Mouse (Mus musculus) cerebellum, postnatal 25 days (tissue): ENCODE results near the gene Pdzd2.
A peak's percentile ranks its signal among the peaks of the same experiment; 100 is the strongest.

Experiments
- DNase-seq, 2 experiments: peaks; one replicate each; pipeline ENCODE4 v3.0.0; 2021; ENCODE audit warnings: mixed read lengths in 2 of 2

Pdzd2 gene

GRCm38 (mm10) chr15:12427818-12428217, 311.9 kb downstream of the Pdzd2 start:
- DNase-seq: no peak

- DNase-seq: no peak
Observed at GRCm38 (mm10) chr15:12426342-12426741, 313.4 kb downstream of the Pdzd2 start.

GRCm38 (mm10) chr15:12425049-12425627, 314.6 kb downstream of the Pdzd2 start:
- DNase-seq: no peak

- no peak for DNase-seq
Observed at GRCm38 (mm10) chr15:12424187-12424586, 315.5 kb downstream of the Pdzd2 start.

GRCm38 (mm10) chr15:12420915-12421314, 318.8 kb downstream of the Pdzd2 start:
- DNase-seq: no peak

- DNase-seq: no peak
Observed at GRCm38 (mm10) chr15:12420376-12420775, 319.3 kb downstream of the Pdzd2 start.

GRCm38 (mm10) chr15:12419446-12419845, 320.3 kb downstream of the Pdzd2 start:
- DNase-seq: no peak

- DNase-seq: no peak
Observed at GRCm38 (mm10) chr15:12415536-12416200, 324.1 kb downstream of the Pdzd2 start.

GRCm38 (mm10) chr15:12414696-12415095, 325.0 kb downstream of the Pdzd2 start:
- no peak for DNase-seq

- no peak for DNase-seq
Observed at GRCm38 (mm10) chr15:12408205-12408604, 331.5 kb downstream of the Pdzd2 start.

GRCm38 (mm10) chr15:12405592-12405991, 334.1 kb downstream of the Pdzd2 start:
- DNase-seq: no peak

- DNase-seq: no peak
Observed at GRCm38 (mm10) chr15:12397032-12397431, 342.7 kb downstream of the Pdzd2 start.

GRCm38 (mm10) chr15:12394758-12395157, 345.0 kb downstream of the Pdzd2 start:
- no peak for DNase-seq

GRCm38 (mm10) chr15:12388726-12389489, 350.8 kb downstream of the Pdzd2 start:
- DNase-seq: no peak

- no peak for DNase-seq
Observed at GRCm38 (mm10) chr15:12384679-12385078, 355.0 kb downstream of the Pdzd2 start.

GRCm38 (mm10) chr15:12380548-12380947, 359.2 kb downstream of the Pdzd2 start:
- peak in 1 of 2 experiments; percentile 29 for DNase-seq

GRCm38 (mm10) chr15:12380057-12380456, 359.7 kb downstream of the Pdzd2 start:
- no peak for DNase-seq

GRCm38 (mm10) chr15:12377800-12378199, 361.9 kb downstream of the Pdzd2 start:
- no peak for DNase-seq

GRCm38 (mm10) chr15:12376491-12377069, 363.1 kb downstream of the Pdzd2 start:
- no peak for DNase-seq

GRCm38 (mm10) chr15:12375641-12376311, 363.9 kb downstream of the Pdzd2 start:
- peak; percentile 71 to 81 for DNase-seq

GRCm38 (mm10) chr15:12374916-12375315, 364.8 kb downstream of the Pdzd2 start:
- DNase-seq: no peak

GRCm38 (mm10) chr15:12373918-12374317, 365.8 kb downstream of the Pdzd2 start:
- no peak for DNase-seq

GRCm38 (mm10) chr15:12373496-12373895, 366.2 kb downstream of the Pdzd2 start:
- peak in 1 of 2 experiments; percentile 23 for DNase-seq
